15 mouse cellular contexts compared by ENCODE assay signal in genomic region chr17:77648946-77649345, GRCm38 (mm10).
"Had no signal": no experiment of that assay in that cellular context is flagged by ENCODE, and none has a peak within 500 bp of the region (broad histone marks: within the 10 kb centered on the region; RNA-seq: fewer than 3 reads in every experiment).

No protein-coding gene starts in this region.

- ATAC-seq: liver, embryonic 12.5 days had no signal

- H3K36me3 ChIP-seq: limb, embryonic 15.5 days; liver, embryonic 12.5 days; midbrain, embryonic 10.5 days; neural tube, embryonic 13.5 days had no signal

- H3K4me3 ChIP-seq: limb, embryonic 15.5 days; liver, embryonic 12.5 days; midbrain, embryonic 10.5 days; neural tube, embryonic 13.5 days had no signal

- H3K9ac ChIP-seq: limb, embryonic 15.5 days; liver, embryonic 12.5 days; lung, embryonic 14.5 days; neural tube, embryonic 13.5 days had no signal

- H3K9me3 ChIP-seq: limb, embryonic 15.5 days; midbrain, embryonic 10.5 days; neural tube, embryonic 13.5 days had no signal

- H3K4me1 ChIP-seq: limb, embryonic 15.5 days; liver, embryonic 12.5 days; midbrain, embryonic 10.5 days; neural tube, embryonic 13.5 days had no signal

- H3K27me3 ChIP-seq: limb, embryonic 15.5 days; liver, embryonic 12.5 days; neural tube, embryonic 13.5 days had no signal

- DNase-seq: kidney, adult 8-10 months; kidney, postnatal 10 days; kidney, postnatal 4 days; lung, embryonic 14.5 days; lung, postnatal 10 days; lung, postnatal 4 days; retina, postnatal 1 day; right cerebral cortex, postnatal 4 days; spleen, adult 18-20 months; thymus, adult 2 months; thymus, postnatal 25 days had no signal

- H3K27ac ChIP-seq: limb, embryonic 15.5 days; liver, embryonic 12.5 days; midbrain, embryonic 10.5 days; neural tube, embryonic 13.5 days had no signal

- H3K4me2 ChIP-seq: limb, embryonic 15.5 days; liver, embryonic 12.5 days; lung, embryonic 14.5 days; neural tube, embryonic 13.5 days had no signal
